Mouse (Mus musculus) kidney, postnatal 14 days (tissue): Measurements from ENCODE around the gene Zfp385c.

Experiments used
- DNase-seq: peaks from one replicate; pipeline ENCODE4 v3.0.0; 2022; ENCODE audit warnings: mixed read lengths

Gene Zfp385c

GRCm38 (mm10) chr11:100692164-100692616 is at the start of gene Zfp385c:
TSS of gene Zfp385c (minus strand) at chr11:100692455.
- DNase-seq = peak; percentile 34

- DNase-seq = peak; percentile 61
These were observed 49.1 kb upstream of the Zfp385c start for GRCm38 (mm10) chr11:100741348-100741747.

- no peak for DNase-seq
These were observed 46.5 kb upstream of the Zfp385c start for GRCm38 (mm10) chr11:100738749-100739148.

- peak; percentile 99 for DNase-seq
These were observed 45.9 kb upstream of the Zfp385c start, which contains the start of gene Rab5c for GRCm38 (mm10) chr11:100738066-100738604. TSS of gene Rab5c (minus strand) at chr11:100738215.

GRCm38 (mm10) chr11:100737105-100737733 is 45.0 kb upstream of the Zfp385c start:
- DNase-seq = peak; percentile 44

GRCm38 (mm10) chr11:100736746-100737080 is 44.5 kb upstream of the Zfp385c start:
- peak; percentile 39 for DNase-seq

GRCm38 (mm10) chr11:100735954-100736745 is 43.9 kb upstream of the Zfp385c start:
- DNase-seq = no peak

- no peak for DNase-seq
These were observed 43.0 kb upstream of the Zfp385c start for GRCm38 (mm10) chr11:100735134-100735865.

GRCm38 (mm10) chr11:100730477-100731205 is 38.4 kb upstream of the Zfp385c start:
- peak; percentile 46 for DNase-seq

GRCm38 (mm10) chr11:100729976-100730375 is 37.7 kb upstream of the Zfp385c start:
- no peak for DNase-seq

GRCm38 (mm10) chr11:100728601-100729000 is 36.3 kb upstream of the Zfp385c start:
- DNase-seq = no peak

- peak; percentile 53 for DNase-seq
These were observed 34.9 kb upstream of the Zfp385c start for GRCm38 (mm10) chr11:100727201-100727600.

GRCm38 (mm10) chr11:100724919-100725512 is 32.8 kb upstream of the Zfp385c start:
- DNase-seq = peak; percentile 53

GRCm38 (mm10) chr11:100722493-100723028 is 30.3 kb upstream of the Zfp385c start:
- DNase-seq = peak; percentile 44

GRCm38 (mm10) chr11:100721776-100722492 is 29.7 kb upstream of the Zfp385c start:
- peak; percentile 75 for DNase-seq

GRCm38 (mm10) chr11:100721254-100721653 is 29.0 kb upstream of the Zfp385c start:
- peak; percentile 50 for DNase-seq

GRCm38 (mm10) chr11:100720345-100720744 is 28.1 kb upstream of the Zfp385c start:
- DNase-seq = no peak

GRCm38 (mm10) chr11:100719893-100720292 is 27.6 kb upstream of the Zfp385c start:
- no peak for DNase-seq

GRCm38 (mm10) chr11:100719312-100719711 is 27.1 kb upstream of the Zfp385c start:
- peak; percentile 39 for DNase-seq

GRCm38 (mm10) chr11:100718866-100719265 is 26.6 kb upstream of the Zfp385c start:
- peak; percentile 43 for DNase-seq

GRCm38 (mm10) chr11:100718462-100718861 is 26.2 kb upstream of the Zfp385c start:
- no peak for DNase-seq
